Mouse (Mus musculus): ENCODE data around the gene Abcg8. TPM values are rescaled to one million over a fixed set of nuclear protein-coding genes. Genes with fewer than 3 reads are reported as not detected.

Abcg8 gene
- polyA plus RNA-seq, 2 experiments: 0.57 to 0.70 TPM

DNA sequence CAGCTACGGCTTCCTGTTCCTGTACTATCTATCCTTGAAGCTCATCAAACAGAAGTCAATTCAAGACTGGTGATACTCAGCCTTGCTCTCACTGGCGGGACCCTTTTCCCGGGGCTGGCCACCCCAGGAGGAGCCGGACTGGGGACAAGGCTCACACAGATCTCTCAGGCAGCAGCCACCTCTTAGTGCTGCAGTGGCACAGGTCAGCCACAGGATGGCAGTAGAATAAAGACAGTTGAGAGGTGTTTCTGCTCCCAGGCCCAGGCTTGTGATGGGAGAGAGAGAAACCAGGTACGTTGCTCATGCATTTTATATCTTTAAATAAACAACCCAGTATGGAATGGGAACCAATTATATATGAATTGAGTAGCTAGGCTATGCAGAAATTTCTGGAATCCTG, 22.6 kb downstream of the Abcg8 start:
- 24% methylated on average over 5 of the region's 5 CpGs for WGBS (ENCODE audit: insufficient replicate concordance)

DNA sequence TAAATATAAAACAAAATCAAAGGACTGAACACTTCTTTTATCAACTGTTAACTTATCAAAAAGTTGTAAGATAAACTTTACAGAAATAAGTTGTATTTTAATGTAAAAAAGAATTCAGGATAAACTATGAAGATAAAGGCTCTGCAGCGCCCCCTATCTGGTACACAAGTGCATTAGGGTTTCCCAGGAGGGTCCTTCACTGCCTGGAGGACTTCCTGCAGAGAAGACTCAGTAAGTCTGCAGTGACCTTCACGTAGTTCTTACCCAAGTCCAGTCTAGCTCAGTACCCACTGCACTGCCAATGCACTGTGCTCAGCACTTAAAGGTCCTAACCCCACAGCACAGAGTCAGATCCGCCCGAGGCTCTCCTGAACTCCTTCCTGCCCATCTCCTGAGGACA, 31.3 kb downstream of the Abcg8 start:
- Histone ChIP-seq H3K4me1 (replicated peaks; ENCODE audit: control insufficient read depth in 2 of 2, insufficient read depth in 2 of 2, low read length in 1 of 2) (no peaks in the 10 kb centered on the region), H3K27me3 (ENCODE audit: control insufficient read depth, insufficient read depth, low read length) (no peaks in the 10 kb centered on the region), H3K27ac (no peak overlapping the region), H3K9me3 (ENCODE audit: control insufficient read depth, low read length) (no peaks in the 10 kb centered on the region), H3K9ac (replicated peaks) (no peak overlapping the region), H3K4me3 (ENCODE audit: insufficient read depth in 1 of 2, low read depth in 2 of 2, low read length in 2 of 2) (no peak overlapping the region), H3K4me2 (ENCODE audit: low read depth) (no peak overlapping the region), H3K36me3 (replicated peaks; ENCODE audit: control insufficient read depth, insufficient read depth, low read depth) (peaks cover 14% of the 10 kb centered on the region)
- WGBS (ENCODE audit: insufficient replicate concordance): 69% methylated on average over 4 of the region's 4 CpGs
- DNase-seq (ENCODE audit: low read depth in 3 of 3, low spot score in 3 of 3) (no peak), ATAC-seq (ENCODE audit: insufficient read depth) (no peak)
- peak; percentile 56 for TF ChIP-seq CTCF (IDR thresholded peaks at IDR 0.05; ENCODE audit: low read depth)
- no peak for TF ChIP-seq EP300 (IDR thresholded peaks at IDR 0.05; ENCODE audit: low read depth)

More for the DNA sequence above, 22.6 kb downstream of the Abcg8 start:
- Histone ChIP-seq H3K4me2 (ENCODE audit: low read depth) (no peak overlapping the region), H3K27me3 (ENCODE audit: control insufficient read depth, insufficient read depth, low read length) (no peaks in the 10 kb centered on the region), H3K9ac (replicated peaks) (no peak overlapping the region), H3K27ac (no peak overlapping the region), H3K36me3 (replicated peaks; ENCODE audit: control insufficient read depth, insufficient read depth, low read depth) (no peaks in the 10 kb centered on the region; the same call in 1 of the 2 replicates), H3K9me3 (ENCODE audit: control insufficient read depth, low read length) (no peaks in the 10 kb centered on the region), H3K4me3 (ENCODE audit: insufficient read depth in 1 of 2, low read depth in 2 of 2, low read length in 2 of 2) (no peak overlapping the region), H3K4me1 (replicated peaks; ENCODE audit: control insufficient read depth in 2 of 2, insufficient read depth in 2 of 2, low read length in 1 of 2) (peaks cover 0 to 2% of the 10 kb centered on the region in 2 experiments; a peak in 1 of 4 replicates)
- ATAC-seq (ENCODE audit: insufficient read depth): peak; percentile 50; the same call in 1 of the 2 replicates
- peak; percentile 94 for TF ChIP-seq CTCF (IDR thresholded peaks at IDR 0.05; ENCODE audit: low read depth)
- no peak for TF ChIP-seq EP300 (IDR thresholded peaks at IDR 0.05; ENCODE audit: low read depth)
- peak; percentile 18 to 38 (median 28) for DNase-seq (ENCODE audit: low read depth in 3 of 3, low spot score in 3 of 3)

DNA sequence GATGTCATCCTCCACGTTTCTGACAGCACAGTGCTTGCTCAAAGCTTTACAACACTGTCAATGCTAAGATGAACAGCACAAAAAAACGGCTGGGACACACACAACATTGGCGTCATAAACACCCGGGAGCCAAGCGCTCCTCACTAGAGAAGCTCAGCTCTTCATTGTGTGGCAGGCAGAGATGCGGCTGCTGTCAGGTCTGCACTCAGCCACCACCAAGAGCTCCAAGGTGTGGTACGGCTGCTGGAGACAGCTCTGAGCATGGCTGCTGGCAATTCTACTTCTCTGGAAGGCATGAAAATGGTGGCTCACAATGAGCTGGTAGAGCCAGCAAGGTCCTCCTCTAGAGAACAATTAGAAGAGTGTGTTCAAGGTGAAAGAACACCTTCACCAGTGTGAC, 32.7 kb downstream of the Abcg8 start:
- ATAC-seq (ENCODE audit: insufficient read depth) (no peak), DNase-seq (ENCODE audit: low read depth in 3 of 3, low spot score in 3 of 3) (no peak)
- H3K9ac ChIP-seq (replicated peaks): no peak overlapping the region
- no peak overlapping the region for H3K27ac ChIP-seq
- TF ChIP-seq EP300 (IDR thresholded peaks at IDR 0.05; ENCODE audit: low read depth): no peak
- TF ChIP-seq CTCF (IDR thresholded peaks at IDR 0.05; ENCODE audit: low read depth): no peak
- no peaks in the 10 kb centered on the region for H3K4me1 ChIP-seq (replicated peaks; ENCODE audit: control insufficient read depth in 2 of 2, insufficient read depth in 2 of 2, low read length in 1 of 2)
- no peak overlapping the region for H3K4me3 ChIP-seq (ENCODE audit: insufficient read depth in 1 of 2, low read depth in 2 of 2, low read length in 2 of 2)
- H3K9me3 ChIP-seq (ENCODE audit: control insufficient read depth, low read length): no peaks in the 10 kb centered on the region
- WGBS (ENCODE audit: insufficient replicate concordance): 79% methylated on average over 7 of the region's 7 CpGs
- no peak overlapping the region for H3K4me2 ChIP-seq (ENCODE audit: low read depth)
- H3K36me3 ChIP-seq (replicated peaks; ENCODE audit: control insufficient read depth, insufficient read depth, low read depth): peaks cover 20% of the 10 kb centered on the region
- H3K27me3 ChIP-seq (ENCODE audit: control insufficient read depth, insufficient read depth, low read length): no peaks in the 10 kb centered on the region

DNA sequence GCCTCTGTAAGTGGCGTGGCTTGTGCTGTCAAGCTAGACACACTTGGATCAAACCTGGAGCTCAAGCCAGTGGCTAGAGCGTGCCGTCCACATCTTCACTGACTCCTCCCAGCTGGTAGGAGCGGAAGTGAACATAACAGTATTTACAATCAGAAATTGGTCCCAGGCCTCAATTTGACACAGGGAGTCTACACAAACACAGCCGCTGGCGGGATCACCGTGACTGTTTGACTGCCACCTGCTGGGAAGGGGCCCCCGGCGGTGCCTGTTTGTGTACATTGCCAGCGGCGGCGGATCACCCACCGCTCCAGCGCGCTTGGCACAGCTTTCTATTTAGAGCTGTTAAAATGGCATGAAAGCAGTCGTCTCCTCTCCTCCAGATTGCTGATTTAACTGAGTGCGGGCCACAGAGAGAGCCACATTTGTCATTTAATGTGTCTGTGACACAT, 33.3 kb downstream of the Abcg8 start:
- ATAC-seq (ENCODE audit: insufficient read depth): no peak
- no peak for DNase-seq (ENCODE audit: low read depth in 3 of 3, low spot score in 3 of 3)
- TF ChIP-seq EP300 (IDR thresholded peaks at IDR 0.05; ENCODE audit: low read depth) (no peak), CTCF (IDR thresholded peaks at IDR 0.05; ENCODE audit: low read depth) (peak; percentile 8; the same call in 1 of the 2 replicates)
- Histone ChIP-seq H3K27me3 (ENCODE audit: control insufficient read depth, insufficient read depth, low read length) (no peaks in the 10 kb centered on the region), H3K4me1 (replicated peaks; ENCODE audit: control insufficient read depth in 2 of 2, insufficient read depth in 2 of 2, low read length in 1 of 2) (no peaks in the 10 kb centered on the region), H3K36me3 (replicated peaks; ENCODE audit: control insufficient read depth, insufficient read depth, low read depth) (peaks cover 20% of the 10 kb centered on the region), H3K4me3 (ENCODE audit: insufficient read depth in 1 of 2, low read depth in 2 of 2, low read length in 2 of 2) (no peak overlapping the region), H3K9me3 (ENCODE audit: control insufficient read depth, low read length) (no peaks in the 10 kb centered on the region), H3K9ac (replicated peaks) (no peak overlapping the region), H3K4me2 (ENCODE audit: low read depth) (no peak overlapping the region), H3K27ac (no peak overlapping the region)
- WGBS (ENCODE audit: insufficient replicate concordance): 84% methylated on average over 17 of the region's 17 CpGs

DNA sequence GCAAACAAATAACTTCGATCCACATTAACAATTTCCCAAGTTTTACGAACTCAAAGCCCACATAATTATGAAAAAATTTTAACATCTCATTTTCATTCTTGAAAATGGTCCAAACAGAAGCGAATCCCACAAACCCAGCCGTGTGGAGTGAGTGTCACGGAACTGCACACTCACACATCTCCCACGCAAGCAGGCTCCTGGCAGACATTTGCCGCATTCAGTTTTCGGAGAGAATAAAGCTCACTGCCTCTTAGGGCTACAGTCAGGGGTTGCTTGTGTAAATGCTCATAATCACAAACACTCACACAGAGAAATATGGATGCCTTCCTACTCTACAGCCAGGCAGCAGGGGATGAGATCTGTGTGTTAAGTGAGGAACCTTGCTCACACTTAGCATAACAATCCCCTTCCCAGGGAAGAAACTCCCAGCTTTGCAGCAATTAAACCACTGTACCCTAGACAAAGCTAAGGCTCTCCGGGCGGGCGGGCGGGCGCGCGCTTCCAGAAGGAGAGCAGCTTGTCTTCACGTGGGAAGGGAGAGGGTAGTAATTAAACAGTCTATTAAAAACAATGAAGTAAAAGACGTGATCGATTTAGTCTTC, 37.6 kb downstream of the Abcg8 start:
- Histone ChIP-seq H3K4me1 (replicated peaks; ENCODE audit: control insufficient read depth in 2 of 2, insufficient read depth in 2 of 2, low read length in 1 of 2) (no peaks in the 10 kb centered on the region), H3K9ac (replicated peaks) (no peak overlapping the region), H3K4me2 (ENCODE audit: low read depth) (no peak overlapping the region), H3K36me3 (replicated peaks; ENCODE audit: control insufficient read depth, insufficient read depth, low read depth) (peaks cover 25% of the 10 kb centered on the region), H3K27me3 (ENCODE audit: control insufficient read depth, insufficient read depth, low read length) (no peaks in the 10 kb centered on the region), H3K4me3 (ENCODE audit: insufficient read depth in 1 of 2, low read depth in 2 of 2, low read length in 2 of 2) (no peak overlapping the region), H3K9me3 (ENCODE audit: control insufficient read depth, low read length) (no peaks in the 10 kb centered on the region), H3K27ac (no peak overlapping the region)
- TF ChIP-seq EP300 (IDR thresholded peaks at IDR 0.05; ENCODE audit: low read depth): no peak
- no peak for TF ChIP-seq CTCF (IDR thresholded peaks at IDR 0.05; ENCODE audit: low read depth)
- DNase-seq (ENCODE audit: low read depth in 3 of 3, low spot score in 3 of 3) (no peak), ATAC-seq (ENCODE audit: insufficient read depth) (no peak)
- WGBS (ENCODE audit: insufficient replicate concordance): 89% methylated on average over 18 of the region's 18 CpGs
